Mouse (Mus musculus) liver, embryonic 15.5 days (tissue): ENCODE data around the gene Gsg1l. TPM values are rescaled to one million over a fixed set of nuclear protein-coding genes. Genes with fewer than 3 reads are reported as not detected.

Experiments
- ATAC-seq: fragments of 200-750 bp; cut with Nextera tagmentation; 2 replicates; pipeline ENCODE4 v1.8.0; 2017; ENCODE audit warnings: moderate number of reproducible peaks, mild to moderate bottlenecking, moderate library complexity; ENCODE audit not compliant: insufficient read depth
- H3K27ac ChIP-seq: fragments of 300-500 bp; sonication (generic); replicated peaks from 2 replicates; pipeline ENCODE4 v1.5.1; 2015; ENCODE audit warnings: mild to moderate bottlenecking, inconsistent platforms
- H3K27me3 ChIP-seq: fragments of 300-500 bp; sonication (generic); 2 replicates; pipeline ENCODE4 v1.6.1; 2015; ENCODE audit warnings: mild to moderate bottlenecking, inconsistent platforms
- H3K36me3 ChIP-seq: fragments of 300-500 bp; sonication (generic); replicated peaks from 2 replicates; pipeline ENCODE4 v1.6.1; 2015; ENCODE audit warnings: moderate library complexity, mild to moderate bottlenecking, inconsistent platforms
- H3K4me1 ChIP-seq: fragments of 300-500 bp; sonication (generic); replicated peaks from 2 replicates; pipeline ENCODE4 v1.6.1; 2015; ENCODE audit warnings: inconsistent platforms
- H3K4me2 ChIP-seq: fragments of 300-500 bp; sonication (generic); 2 replicates; pipeline ENCODE4 v1.6.1; 2015; ENCODE audit warnings: moderate library complexity, mild to moderate bottlenecking, inconsistent platforms
- H3K4me3 ChIP-seq: fragments of 300-500 bp; sonication (generic); replicated peaks from 2 replicates; pipeline ENCODE4 v1.5.1; 2015; ENCODE audit warnings: mild to moderate bottlenecking, inconsistent platforms
- H3K9ac ChIP-seq: fragments of 300-500 bp; sonication (generic); 2 replicates; pipeline ENCODE4 v1.6.1; 2015; ENCODE audit warnings: moderate library complexity, mild to moderate bottlenecking, inconsistent platforms
- H3K9me3 ChIP-seq: fragments of 300-500 bp; sonication (generic); replicated peaks from 2 replicates; pipeline ENCODE4 v1.6.1; 2016; ENCODE audit warnings: inconsistent platforms
- WGBS: fragments of 180-500 bp; shearing (Covaris S2); methylation state at CpG from one replicate; pipeline ENCODE4 v1.1.7; 2015; ENCODE audit warnings: mixed read lengths; ENCODE audit not compliant: insufficient replicate concordance; 5-methylcytosine and 5-hydroxymethylcytosine counted together
- polyA plus RNA-seq: library from polyadenylated mRNA; unstranded; fragments of >200 nt; fragmentation: Nextera tagmentation; extraction: Ambion mirVana; gene quantifications from 2 replicates; pipeline ENCODE4 v1.2.1, GENCODE M21; 2015

Gene Gsg1l
- polyA plus RNA-seq: 0.02 and 0.09 TPM in 2 replicates

- Histone ChIP-seq H3K9ac (no peak within 1 kb of the TSS), H3K9me3 (no peaks in the 10 kb centered on the region), H3K36me3 (no peaks in the 10 kb centered on the region), H3K4me2 (peak within 1 kb of the TSS; percentile 51), H3K27me3 (peaks cover 97% of the 10 kb centered on the region), H3K4me1 (no peaks in the 10 kb centered on the region), H3K27ac (no peak within 1 kb of the TSS), H3K4me3 (peak within 1 kb of the TSS; percentile 28)
- 3% methylated on average over 49 of the region's 49 CpGs for WGBS
- no peak for ATAC-seq
Measured at GRCm38 (mm10) chr7:126082286-126082741, at the start of gene Gsg1l. Gene Gsg1l (minus strand): TSS chr7:126082411.

GRCm38 (mm10) chr7:126127673-126128072 is 45.5 kb upstream of the Gsg1l start:
- peaks cover 87% of the 10 kb centered on the region for H3K36me3 ChIP-seq
- 80% methylated on average over 2 of the region's 2 CpGs for WGBS

GRCm38 (mm10) chr7:126126502-126126901 is 44.3 kb upstream of the Gsg1l start:
- H3K27ac ChIP-seq: no peak overlapping the region
- peak; percentile 62 for ATAC-seq
- H3K9me3 ChIP-seq: no peaks in the 10 kb centered on the region

More at GRCm38 (mm10) chr7:126127673-126128072, 45.5 kb upstream of the Gsg1l start:
- Histone ChIP-seq H3K27ac (no peak overlapping the region), H3K4me1 (peaks cover 13% of the 10 kb centered on the region), H3K27me3 (no peaks in the 10 kb centered on the region), H3K9ac (no peak overlapping the region), H3K4me2 (no peak overlapping the region), H3K9me3 (no peaks in the 10 kb centered on the region), H3K4me3 (no peak overlapping the region)
- ATAC-seq: no peak

GRCm38 (mm10) chr7:126121533-126121932 is 39.3 kb upstream of the Gsg1l start:
- Histone ChIP-seq H3K4me2 (no peak overlapping the region), H3K27me3 (no peaks in the 10 kb centered on the region), H3K36me3 (peaks cover 79% of the 10 kb centered on the region), H3K4me1 (peaks cover 5% of the 10 kb centered on the region), H3K27ac (no peak overlapping the region), H3K4me3 (no peak overlapping the region), H3K9ac (no peak overlapping the region), H3K9me3 (no peaks in the 10 kb centered on the region)
- 77% methylated on average over 4 of the region's 4 CpGs for WGBS
- ATAC-seq: no peak

More at GRCm38 (mm10) chr7:126126502-126126901, 44.3 kb upstream of the Gsg1l start:
- H3K36me3 ChIP-seq: peaks cover 88% of the 10 kb centered on the region
- H3K27me3 ChIP-seq: no peaks in the 10 kb centered on the region
- no peak overlapping the region for H3K4me2 ChIP-seq
- H3K9ac ChIP-seq: no peak overlapping the region
- H3K4me1 ChIP-seq: peaks cover 13% of the 10 kb centered on the region
- H3K4me3 ChIP-seq: no peak overlapping the region
- WGBS: 23% methylated on average over 3 of the region's 3 CpGs

- Histone ChIP-seq H3K4me3 (no peak overlapping the region), H3K36me3 (peaks cover 77% of the 10 kb centered on the region), H3K27ac (no peak overlapping the region), H3K9ac (no peak overlapping the region), H3K9me3 (no peaks in the 10 kb centered on the region), H3K4me2 (no peak overlapping the region), H3K27me3 (no peaks in the 10 kb centered on the region), H3K4me1 (no peaks in the 10 kb centered on the region)
- no peak for ATAC-seq
- WGBS: 79% methylated on average over 6 of the region's 6 CpGs
Measured at GRCm38 (mm10) chr7:126119819-126120218, 37.6 kb upstream of the Gsg1l start.

GRCm38 (mm10) chr7:126113263-126113662 is 31.1 kb upstream of the Gsg1l start:
- ATAC-seq: no peak
- peaks cover 71% of the 10 kb centered on the region for H3K36me3 ChIP-seq

GRCm38 (mm10) chr7:126111230-126111629 is 29.0 kb upstream of the Gsg1l start:
- 50% methylated on average over 2 of the region's 2 CpGs for WGBS
- H3K4me2 ChIP-seq: no peak overlapping the region
- ATAC-seq: peak; percentile 34; the same call in 1 of the 2 replicates
- H3K4me3 ChIP-seq: no peak overlapping the region
- H3K9ac ChIP-seq: no peak overlapping the region
- no peaks in the 10 kb centered on the region for H3K4me1 ChIP-seq
- no peaks in the 10 kb centered on the region for H3K9me3 ChIP-seq
- no peaks in the 10 kb centered on the region for H3K27me3 ChIP-seq
- H3K27ac ChIP-seq: no peak overlapping the region
- peaks cover 86% of the 10 kb centered on the region for H3K36me3 ChIP-seq

More at GRCm38 (mm10) chr7:126113263-126113662, 31.1 kb upstream of the Gsg1l start:
- no peak overlapping the region for H3K4me3 ChIP-seq
- WGBS: 86% methylated on average over 4 of the region's 4 CpGs
- no peaks in the 10 kb centered on the region for H3K4me1 ChIP-seq
- no peak overlapping the region for H3K9ac ChIP-seq
- H3K27me3 ChIP-seq: no peaks in the 10 kb centered on the region
- no peaks in the 10 kb centered on the region for H3K9me3 ChIP-seq
- no peak overlapping the region for H3K4me2 ChIP-seq
- no peak overlapping the region for H3K27ac ChIP-seq

- no peak for ATAC-seq
- H3K9ac ChIP-seq: no peak overlapping the region
- no peak overlapping the region for H3K4me2 ChIP-seq
- peaks cover 89% of the 10 kb centered on the region for H3K36me3 ChIP-seq
- H3K4me1 ChIP-seq: no peaks in the 10 kb centered on the region
- H3K27ac ChIP-seq: no peak overlapping the region
- no peaks in the 10 kb centered on the region for H3K27me3 ChIP-seq
- H3K4me3 ChIP-seq: no peak overlapping the region
- 61% methylated on average over 3 of the region's 3 CpGs for WGBS
- no peaks in the 10 kb centered on the region for H3K9me3 ChIP-seq
Measured at GRCm38 (mm10) chr7:126109898-126110297, 27.7 kb upstream of the Gsg1l start.

GRCm38 (mm10) chr7:126100440-126100839 is 18.2 kb upstream of the Gsg1l start:
- ATAC-seq: no peak
- WGBS: 83% methylated on average over 11 of the region's 11 CpGs
- peaks cover 52% of the 10 kb centered on the region for H3K36me3 ChIP-seq
- no peak overlapping the region for H3K4me3 ChIP-seq
- no peak overlapping the region for H3K27ac ChIP-seq
- H3K4me2 ChIP-seq: no peak overlapping the region
- no peaks in the 10 kb centered on the region for H3K9me3 ChIP-seq
- no peak overlapping the region for H3K9ac ChIP-seq
- H3K27me3 ChIP-seq: no peaks in the 10 kb centered on the region
- H3K4me1 ChIP-seq: no peaks in the 10 kb centered on the region

- Histone ChIP-seq H3K27me3 (no peaks in the 10 kb centered on the region), H3K9ac (no peak overlapping the region), H3K4me1 (no peaks in the 10 kb centered on the region), H3K4me2 (no peak overlapping the region), H3K36me3 (peaks cover 46% of the 10 kb centered on the region), H3K9me3 (no peaks in the 10 kb centered on the region), H3K4me3 (no peak overlapping the region), H3K27ac (no peak overlapping the region)
- ATAC-seq: no peak
- WGBS: 64% methylated on average over 2 of the region's 2 CpGs
Measured at GRCm38 (mm10) chr7:126099835-126100234, 17.6 kb upstream of the Gsg1l start.

- WGBS: 77% methylated on average over 7 of the region's 7 CpGs
- Histone ChIP-seq H3K9ac (no peak overlapping the region), H3K4me2 (no peak overlapping the region), H3K4me3 (no peak overlapping the region), H3K36me3 (peaks cover 40% of the 10 kb centered on the region), H3K27me3 (no peaks in the 10 kb centered on the region), H3K27ac (no peak overlapping the region), H3K4me1 (no peaks in the 10 kb centered on the region), H3K9me3 (no peaks in the 10 kb centered on the region)
- no peak for ATAC-seq
Measured at GRCm38 (mm10) chr7:126099163-126099775, 17.1 kb upstream of the Gsg1l start.
